11 mouse cellular contexts compared by ENCODE assay signal in the genomic region with DNA sequence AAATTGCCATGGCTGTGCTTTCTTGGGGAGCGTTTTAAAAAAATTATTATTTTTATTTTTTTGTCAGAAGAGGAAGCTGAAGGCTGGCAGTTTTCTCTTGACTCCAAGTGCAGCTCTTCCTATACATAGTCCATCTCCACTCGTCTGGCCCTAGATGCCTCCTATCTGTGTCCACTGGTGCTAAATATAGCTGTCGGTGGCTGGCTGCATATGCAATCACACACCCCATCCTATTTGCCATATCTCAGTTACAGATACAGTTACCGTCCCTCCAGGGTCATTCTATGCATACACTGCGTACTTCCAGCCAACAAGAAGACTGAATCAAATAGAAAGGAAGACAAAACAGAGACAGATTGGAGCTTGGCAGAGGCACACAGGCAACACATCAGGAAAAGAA.
DNase-seq lines count a peak whose midpoint lies in the region; ATAC-seq and TF ChIP-seq lines count a peak whose summit lies in the region.
"Had no signal": no experiment of that assay in that cellular context is flagged by ENCODE, and none has a peak within 500 bp of the region (broad histone marks: within the 10 kb centered on the region; RNA-seq: fewer than 3 reads in every experiment).

No protein-coding gene starts in this region.

- no peak overlapping the region for H3K9ac ChIP-seq in heart, embryonic 13.5 days
- H3K9ac ChIP-seq in lung, embryonic 15.5 days: no peak overlapping the region
- no peak overlapping the region for H3K9ac ChIP-seq in lung, postnatal 0 days (replicated peaks; ENCODE audit: low read depth)
- no peak overlapping the region for H3K9ac ChIP-seq in hindbrain, embryonic 15.5 days
- no peak overlapping the region for H3K9ac ChIP-seq in neural tube, embryonic 13.5 days
- H3K9ac ChIP-seq: liver, embryonic 15.5 days had no signal

- TF ChIP-seq EP300 in lung, postnatal 0 days (IDR thresholded peaks at IDR 0.05): no peak

- H3K27me3 ChIP-seq in heart, embryonic 13.5 days (replicated peaks): peaks cover 34% of the 10 kb centered on the region
- H3K27me3 ChIP-seq in lung, embryonic 15.5 days: peaks cover 49% of the 10 kb centered on the region
- peaks cover 21% of the 10 kb centered on the region for H3K27me3 ChIP-seq in lung, postnatal 0 days (replicated peaks; ENCODE audit: insufficient read depth, low read length)
- H3K27me3 ChIP-seq in hindbrain, embryonic 15.5 days: peaks cover 35% of the 10 kb centered on the region
- peaks cover 57% of the 10 kb centered on the region for H3K27me3 ChIP-seq in neural tube, embryonic 13.5 days
- H3K27me3 ChIP-seq: CH12.LX had no signal

- H3K4me3 ChIP-seq in heart, embryonic 13.5 days: peak overlapping the region; percentile 58
- H3K4me3 ChIP-seq in lung, embryonic 15.5 days: no peak overlapping the region; the same call in 1 of the 2 replicates
- H3K4me3 ChIP-seq in lung, postnatal 0 days (ENCODE audit: low read depth, low read length): no peak overlapping the region
- peak overlapping the region; percentile 66; the same call in 1 of the 2 replicates for H3K4me3 ChIP-seq in hindbrain, embryonic 15.5 days
- H3K4me3 ChIP-seq in neural tube, embryonic 13.5 days: peak overlapping the region; percentile 56; the same call in 1 of the 2 replicates

- H3K36me3 ChIP-seq in heart, embryonic 13.5 days: no peaks in the 10 kb centered on the region
- H3K36me3 ChIP-seq in lung, embryonic 15.5 days: no peaks in the 10 kb centered on the region
- no peaks in the 10 kb centered on the region for H3K36me3 ChIP-seq in lung, postnatal 0 days (ENCODE audit: insufficient read depth, low read length)
- H3K36me3 ChIP-seq in hindbrain, embryonic 15.5 days: no peaks in the 10 kb centered on the region
- no peaks in the 10 kb centered on the region for H3K36me3 ChIP-seq in neural tube, embryonic 13.5 days
- H3K36me3 ChIP-seq: liver, embryonic 15.5 days had no signal

- H3K4me1 ChIP-seq in heart, embryonic 13.5 days: peaks cover 18% of the 10 kb centered on the region
- peaks cover 17% of the 10 kb centered on the region for H3K4me1 ChIP-seq in lung, embryonic 15.5 days
- H3K4me1 ChIP-seq in lung, postnatal 0 days (ENCODE audit: insufficient read depth, low read depth, low read length): 0 out of 2 replicates have a peak, but pooled peaks cover 8% of the 10 kb centered on the region
- H3K4me1 ChIP-seq in hindbrain, embryonic 15.5 days (replicated peaks): peaks cover 22% of the 10 kb centered on the region
- peaks cover 32% of the 10 kb centered on the region for H3K4me1 ChIP-seq in neural tube, embryonic 13.5 days (replicated peaks)
- H3K4me1 ChIP-seq: liver, embryonic 15.5 days had no signal

- no peak for DNase-seq in heart, postnatal 10 days
- no peak for DNase-seq in lung, postnatal 0 days (ENCODE audit: low spot score)
- DNase-seq in testis, postnatal 14 days (ENCODE audit: low spot score): no peak
- DNase-seq: adrenal gland, adult 8-10 months had no signal

- TF ChIP-seq CTCF in lung, postnatal 0 days (IDR thresholded peaks at IDR 0.05): no peak

- ATAC-seq in heart, embryonic 13.5 days (ENCODE audit: extremely low read depth, insufficient number of reproducible peaks, low FRiP score, low TSS enrichment): no peak
- ATAC-seq in lung, embryonic 15.5 days (ENCODE audit: borderline replicate concordance, extremely low read depth, low FRiP score, low TSS enrichment): no peak
- ATAC-seq in lung, postnatal 0 days: no peak
- ATAC-seq in hindbrain, embryonic 15.5 days (ENCODE audit: low FRiP score, low read depth): no peak
- ATAC-seq in neural tube, embryonic 13.5 days (ENCODE audit: low read depth): no peak
- ATAC-seq: Patski had no signal

- WGBS in heart, embryonic 13.5 days: 19% methylated on average over 5 of the region's 5 CpGs
- WGBS in lung, embryonic 15.5 days: 33% methylated on average over 5 of the region's 5 CpGs
- WGBS in lung, postnatal 0 days: 42% methylated on average over 5 of the region's 5 CpGs
- 47% methylated on average over 5 of the region's 5 CpGs for WGBS in hindbrain, embryonic 15.5 days
- 48% methylated on average over 5 of the region's 5 CpGs for WGBS in neural tube, embryonic 13.5 days

- no peak overlapping the region for H3K27ac ChIP-seq in heart, embryonic 13.5 days (replicated peaks)
- no peak overlapping the region for H3K27ac ChIP-seq in lung, embryonic 15.5 days
- H3K27ac ChIP-seq in lung, postnatal 0 days (ENCODE audit: low read length): no peak overlapping the region
- no peak overlapping the region for H3K27ac ChIP-seq in hindbrain, embryonic 15.5 days (replicated peaks)
- H3K27ac ChIP-seq in neural tube, embryonic 13.5 days (replicated peaks): no peak overlapping the region
- H3K27ac ChIP-seq: liver, embryonic 15.5 days had no signal

- peak overlapping the region; percentile 96 for H3K4me2 ChIP-seq in heart, embryonic 13.5 days
- peak overlapping the region; percentile 79; the same call in 1 of the 2 replicates for H3K4me2 ChIP-seq in lung, embryonic 15.5 days
- H3K4me2 ChIP-seq in lung, postnatal 0 days (replicated peaks; ENCODE audit: low read depth, low read length): no peak overlapping the region
- H3K4me2 ChIP-seq in hindbrain, embryonic 15.5 days: peak overlapping the region; percentile 97
- H3K4me2 ChIP-seq in neural tube, embryonic 13.5 days: peak overlapping the region; percentile 82; the same call in 1 of the 2 replicates

- no peaks in the 10 kb centered on the region for H3K9me3 ChIP-seq in heart, embryonic 13.5 days
- no peaks in the 10 kb centered on the region for H3K9me3 ChIP-seq in lung, embryonic 15.5 days
- H3K9me3 ChIP-seq in lung, postnatal 0 days (ENCODE audit: low read length): no peaks in the 10 kb centered on the region
- H3K9me3 ChIP-seq in hindbrain, embryonic 15.5 days: no peaks in the 10 kb centered on the region
- H3K9me3 ChIP-seq in neural tube, embryonic 13.5 days: no peaks in the 10 kb centered on the region
- H3K9me3 ChIP-seq: liver, embryonic 15.5 days had no signal

- intact Hi-C loops in heart, postnatal 10 days (cut with DNase I): no loop called here

Comparison
In these comparisons a context has a peak if more than half of its experiments do, and no peak if none do; other contexts are left out.
1. H3K4me3 ChIP-seq: peak in heart, embryonic 13.5 days (single experiment), hindbrain, embryonic 15.5 days (single experiment) and neural tube, embryonic 13.5 days (single experiment); none in lung, embryonic 15.5 days (single experiment) and lung, postnatal 0 days (single experiment).